ENCODE assay signal across 22 mouse cellular contexts in genomic region chr4:114537376-114537974, GRCm38 (mm10).
DNase-seq lines count a peak whose midpoint lies in the region; ATAC-seq lines count a peak whose summit lies in the region.
"Had no signal": no experiment of that assay in that cellular context is flagged by ENCODE, and none has a peak within 500 bp of the region (broad histone marks: within the 10 kb centered on the region; RNA-seq: fewer than 3 reads in every experiment).

No protein-coding gene starts in this region.

- H3K36me3 ChIP-seq in hindbrain, embryonic 16.5 days (ENCODE audit: control insufficient read depth, insufficient read depth, low read length): no peaks in the 10 kb centered on the region
- H3K36me3 ChIP-seq in hindbrain, embryonic 12.5 days: no peaks in the 10 kb centered on the region
- no peaks in the 10 kb centered on the region for H3K36me3 ChIP-seq in embryonic facial prominence, embryonic 14.5 days (ENCODE audit: control insufficient read depth, insufficient read depth, low read length)
- no peaks in the 10 kb centered on the region for H3K36me3 ChIP-seq in limb, embryonic 12.5 days
- no peaks in the 10 kb centered on the region for H3K36me3 ChIP-seq in heart, embryonic 11.5 days (ENCODE audit: control insufficient read depth, insufficient read depth, low read length)
- H3K36me3 ChIP-seq: heart, embryonic 13.5 days had no signal

- no peak overlapping the region for H3K4me2 ChIP-seq in hindbrain, embryonic 16.5 days (ENCODE audit: low read length)
- H3K4me2 ChIP-seq in hindbrain, embryonic 12.5 days (replicated peaks): no peak overlapping the region
- no peak overlapping the region for H3K4me2 ChIP-seq in embryonic facial prominence, embryonic 14.5 days (ENCODE audit: low read depth, low read length)
- no peak overlapping the region for H3K4me2 ChIP-seq in limb, embryonic 12.5 days
- H3K4me2 ChIP-seq in heart, embryonic 11.5 days: no peak overlapping the region
- H3K4me2 ChIP-seq: heart, embryonic 13.5 days; hindbrain, embryonic 14.5 days; midbrain, embryonic 11.5 days had no signal

- no peak overlapping the region for H3K27ac ChIP-seq in hindbrain, embryonic 16.5 days (ENCODE audit: low read depth, low read length)
- H3K27ac ChIP-seq in hindbrain, embryonic 12.5 days: no peak overlapping the region
- H3K27ac ChIP-seq in embryonic facial prominence, embryonic 14.5 days (replicated peaks; ENCODE audit: low read depth, low read length): no peak overlapping the region
- peak overlapping the region; percentile 62 for H3K27ac ChIP-seq in limb, embryonic 12.5 days
- H3K27ac ChIP-seq in heart, embryonic 11.5 days (ENCODE audit: low read depth, low read length): no peak overlapping the region
- H3K27ac ChIP-seq: heart, embryonic 13.5 days; hindbrain, embryonic 14.5 days; kidney, postnatal 0 days had no signal

- DNase-seq in brain, adult 2 months (ENCODE audit: low read depth, low spot score): peak; percentile 9
- DNase-seq in embryonic facial prominence, embryonic 14.5 days (ENCODE audit: low spot score): peak; percentile 53
- no peak for DNase-seq in lung, adult 18-20 months
- DNase-seq: adrenal gland, postnatal 25 days; cerebellum, adult 11 months; cerebellum, adult 9-11 months; gastrocnemius, postnatal 14 days; heart, adult 18-20 months; heart, postnatal 14 days; right cerebral cortex, postnatal 25 days; spleen, adult 18-20 months had no signal

- H3K9me3 ChIP-seq in hindbrain, embryonic 16.5 days (ENCODE audit: control insufficient read depth, low read length): no peaks in the 10 kb centered on the region
- H3K9me3 ChIP-seq in hindbrain, embryonic 12.5 days (replicated peaks): no peaks in the 10 kb centered on the region
- H3K9me3 ChIP-seq in embryonic facial prominence, embryonic 14.5 days (ENCODE audit: control insufficient read depth, low read length): no peaks in the 10 kb centered on the region
- H3K9me3 ChIP-seq in limb, embryonic 12.5 days: no peaks in the 10 kb centered on the region
- H3K9me3 ChIP-seq in heart, embryonic 11.5 days (replicated peaks; ENCODE audit: control insufficient read depth, low read length): no peaks in the 10 kb centered on the region
- H3K9me3 ChIP-seq: heart, embryonic 13.5 days had no signal

- H3K4me1 ChIP-seq in hindbrain, embryonic 16.5 days (ENCODE audit: control insufficient read depth, insufficient read depth, low read depth, low read length): no peaks in the 10 kb centered on the region
- H3K4me1 ChIP-seq in hindbrain, embryonic 12.5 days: no peaks in the 10 kb centered on the region
- H3K4me1 ChIP-seq in embryonic facial prominence, embryonic 14.5 days (ENCODE audit: control insufficient read depth, insufficient read depth, low read length): no peaks in the 10 kb centered on the region; the same call in 1 of the 2 replicates
- peaks cover 27% of the 10 kb centered on the region for H3K4me1 ChIP-seq in limb, embryonic 12.5 days (replicated peaks)
- H3K4me1 ChIP-seq in heart, embryonic 11.5 days (ENCODE audit: control insufficient read depth, insufficient read depth, low read length): peaks cover 4% of the 10 kb centered on the region; the same call in 1 of the 2 replicates

- H3K4me3 ChIP-seq in hindbrain, embryonic 16.5 days (ENCODE audit: low read length): no peak overlapping the region
- H3K4me3 ChIP-seq in hindbrain, embryonic 12.5 days: no peak overlapping the region
- no peak overlapping the region for H3K4me3 ChIP-seq in embryonic facial prominence, embryonic 14.5 days (ENCODE audit: low read depth, low read length)
- no peak overlapping the region for H3K4me3 ChIP-seq in limb, embryonic 12.5 days (replicated peaks)
- H3K4me3 ChIP-seq in heart, embryonic 11.5 days (ENCODE audit: low read depth, low read length): no peak overlapping the region
- H3K4me3 ChIP-seq: heart, embryonic 13.5 days had no signal

- ATAC-seq in hindbrain, embryonic 16.5 days: peak; percentile 46; the same call in 1 of the 2 replicates
- ATAC-seq in hindbrain, embryonic 12.5 days (ENCODE audit: low FRiP score): no peak
- no peak for ATAC-seq in embryonic facial prominence, embryonic 14.5 days (ENCODE audit: low read depth)
- peak; percentile 86 for ATAC-seq in limb, embryonic 12.5 days (ENCODE audit: insufficient number of reproducible peaks, insufficient read depth, low FRiP score, low TSS enrichment, low read depth)
- no peak for ATAC-seq in heart, embryonic 11.5 days (replicated peaks; ENCODE audit: insufficient number of reproducible peaks, low FRiP score, low TSS enrichment)
- ATAC-seq: forebrain, embryonic 16.5 days; intestine, postnatal 0 days; lung, postnatal 0 days had no signal

- WGBS in hindbrain, embryonic 16.5 days: 79% methylated on average over 6 of the region's 6 CpGs
- 76% methylated on average over 6 of the region's 6 CpGs for WGBS in hindbrain, embryonic 12.5 days
- WGBS in embryonic facial prominence, embryonic 14.5 days: 45% methylated on average over 6 of the region's 6 CpGs
- WGBS in limb, embryonic 12.5 days: 22% methylated on average over 6 of the region's 6 CpGs
- 83% methylated on average over 6 of the region's 6 CpGs for WGBS in heart, embryonic 11.5 days (ENCODE audit: insufficient replicate concordance)

- no peaks in the 10 kb centered on the region for H3K27me3 ChIP-seq in hindbrain, embryonic 16.5 days (replicated peaks; ENCODE audit: control insufficient read depth, insufficient read depth, low read length)
- no peaks in the 10 kb centered on the region for H3K27me3 ChIP-seq in hindbrain, embryonic 12.5 days
- H3K27me3 ChIP-seq in embryonic facial prominence, embryonic 14.5 days (replicated peaks; ENCODE audit: control insufficient read depth, insufficient read depth, low read length): no peaks in the 10 kb centered on the region
- peaks cover 72% of the 10 kb centered on the region for H3K27me3 ChIP-seq in limb, embryonic 12.5 days
- H3K27me3 ChIP-seq in heart, embryonic 11.5 days (ENCODE audit: control insufficient read depth, insufficient read depth, low read length): peaks cover 4% of the 10 kb centered on the region; the same call in 1 of the 2 replicates

- H3K9ac ChIP-seq in hindbrain, embryonic 16.5 days (ENCODE audit: low read depth, low read length): no peak overlapping the region
- H3K9ac ChIP-seq in hindbrain, embryonic 12.5 days: no peak overlapping the region
- no peak overlapping the region for H3K9ac ChIP-seq in embryonic facial prominence, embryonic 14.5 days (ENCODE audit: low read depth, low read length)
- no peak overlapping the region for H3K9ac ChIP-seq in limb, embryonic 12.5 days (replicated peaks)
- H3K9ac ChIP-seq in heart, embryonic 11.5 days (ENCODE audit: low read depth, low read length): no peak overlapping the region
- H3K9ac ChIP-seq: heart, embryonic 13.5 days; hindbrain, embryonic 14.5 days had no signal

Comparison
In these comparisons a context has a peak if more than half of its experiments do, and no peak if none do; other contexts are left out.
1. ATAC-seq: peak in hindbrain, embryonic 16.5 days (single experiment) and limb, embryonic 12.5 days (single experiment); none in hindbrain, embryonic 12.5 days (single experiment), embryonic facial prominence, embryonic 14.5 days (single experiment) and heart, embryonic 11.5 days (single experiment).
2. DNase-seq: peak in brain, adult 2 months (single experiment) and embryonic facial prominence, embryonic 14.5 days (single experiment); none in lung, adult 18-20 months (0 of 2).